Mouse (Mus musculus): ENCODE measurements around the gene Il23r.

The Il23r gene

DNA sequence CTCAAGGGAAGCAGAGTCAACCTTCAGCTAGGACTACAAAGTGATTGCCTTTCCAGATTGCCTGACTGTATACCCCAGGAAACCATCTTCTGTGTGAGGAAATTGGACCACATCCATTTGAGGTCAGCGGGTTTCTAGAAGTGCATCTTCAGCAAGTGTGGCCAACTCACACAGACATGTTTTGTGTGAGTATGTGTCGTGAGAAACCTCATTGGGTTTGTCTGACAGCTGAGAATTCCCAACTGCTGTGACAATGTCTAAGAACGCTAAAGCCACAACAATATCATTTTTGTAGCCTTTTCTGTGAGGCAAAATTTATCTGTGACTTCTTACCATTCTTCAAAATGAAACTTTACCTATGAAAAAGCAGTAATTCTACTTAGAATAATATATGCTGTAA is 59.8 kb downstream of the Il23r start:
- no peak for DNase-seq (ENCODE audit: low spot score in 2 of 2)

DNA sequence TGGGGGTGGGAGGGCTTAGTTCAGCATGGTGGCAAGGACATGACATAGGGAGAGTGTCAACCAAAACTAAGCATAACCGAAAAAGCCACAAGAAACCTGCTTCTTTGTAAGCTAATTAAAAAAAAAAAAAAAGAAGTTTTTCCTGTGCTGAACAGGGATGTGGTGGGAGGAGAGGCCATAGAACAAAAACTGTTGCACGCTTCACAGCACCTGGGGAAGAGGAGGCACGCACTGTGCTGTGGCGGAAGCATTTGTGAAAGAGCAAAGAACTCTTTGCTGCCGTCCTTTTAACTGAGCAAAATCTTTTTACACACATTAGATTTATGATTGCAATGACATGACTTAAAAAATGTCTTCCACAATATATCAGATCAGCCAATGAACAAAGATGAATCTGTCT is 69.9 kb downstream of the Il23r start:
- no peak for DNase-seq (ENCODE audit: low spot score in 2 of 2)

DNA sequence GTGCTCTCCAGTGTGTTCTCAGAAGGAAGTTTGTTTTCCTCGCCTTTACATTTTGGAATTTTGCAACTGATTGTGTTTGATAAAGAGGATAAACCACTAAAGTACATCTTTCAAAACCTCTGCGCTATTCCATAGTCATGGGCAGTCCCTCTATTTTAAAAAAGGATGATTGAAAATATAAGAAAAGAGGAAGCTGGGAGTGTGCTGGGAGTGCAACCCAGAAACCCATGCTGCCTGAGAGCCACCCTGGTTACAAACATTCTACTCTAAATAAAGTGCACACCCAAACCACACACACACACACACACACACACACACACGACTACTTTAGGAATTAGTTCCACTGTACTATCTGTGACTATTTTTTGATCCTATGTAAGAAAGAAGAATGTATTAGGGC is 75.1 kb downstream of the Il23r start:
- no peak for DNase-seq (ENCODE audit: low spot score in 2 of 2)

DNA sequence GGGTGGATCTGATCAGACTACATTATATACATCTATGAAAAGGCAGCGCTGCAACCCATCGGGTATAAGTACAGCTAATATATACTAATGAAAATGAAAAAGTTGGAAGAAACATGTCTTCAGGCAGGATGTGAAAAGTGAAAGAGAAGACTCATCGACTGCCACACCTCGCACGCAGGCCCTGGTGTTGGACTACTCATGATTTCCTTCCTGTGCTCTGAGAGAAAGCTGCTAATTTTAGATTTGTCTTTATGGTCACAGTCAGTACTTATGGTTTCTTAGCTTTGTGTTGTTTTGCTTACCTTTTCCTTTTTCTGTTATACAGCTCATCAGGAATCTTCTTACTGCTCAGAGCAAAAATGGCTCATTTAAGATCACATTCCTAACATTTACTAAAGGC is 76.4 kb downstream of the Il23r start:
- DNase-seq (ENCODE audit: low spot score in 2 of 2): no peak

DNA sequence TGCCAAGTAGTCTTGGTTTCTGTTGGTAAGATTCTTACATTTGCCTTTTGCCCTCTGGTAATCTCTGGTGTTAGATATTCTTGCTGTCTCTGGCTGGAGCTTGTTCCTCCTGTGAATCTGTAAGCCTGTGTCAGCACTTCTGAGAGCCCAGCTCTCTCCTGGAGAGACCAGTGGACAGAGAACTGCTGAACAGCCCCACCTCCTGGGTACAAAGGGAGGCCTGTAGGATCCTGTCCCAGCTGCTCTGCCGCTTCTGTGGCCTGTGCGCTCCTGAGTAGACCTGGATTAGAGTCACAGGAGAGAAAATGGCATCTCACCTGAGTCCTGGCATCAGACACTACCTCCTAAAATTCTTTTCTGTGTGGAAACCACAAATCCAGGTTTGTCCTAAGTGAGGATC is 78.3 kb downstream of the Il23r start:
- no peak for DNase-seq (ENCODE audit: low spot score in 2 of 2)

DNA sequence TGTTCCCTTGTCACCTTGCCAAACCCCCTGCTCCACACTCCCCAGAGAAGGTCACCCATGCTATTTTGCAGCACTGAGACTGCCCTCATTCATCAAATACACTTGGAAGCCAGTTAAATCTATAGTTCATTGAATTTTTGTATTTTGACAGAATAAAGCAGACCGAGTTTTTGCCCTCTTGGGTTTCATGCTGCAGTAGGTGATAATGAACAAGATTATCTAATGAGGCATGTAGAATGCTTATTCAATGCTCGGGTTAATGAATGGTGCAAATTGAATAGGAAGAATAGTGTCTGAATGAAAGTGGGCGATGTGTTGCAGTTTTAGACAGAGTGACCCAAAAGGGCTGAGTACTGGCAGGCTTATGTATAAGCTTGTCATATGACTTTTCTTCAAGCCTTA is 86.4 kb downstream of the Il23r start:
- no peak for DNase-seq (ENCODE audit: low spot score in 2 of 2)

DNA sequence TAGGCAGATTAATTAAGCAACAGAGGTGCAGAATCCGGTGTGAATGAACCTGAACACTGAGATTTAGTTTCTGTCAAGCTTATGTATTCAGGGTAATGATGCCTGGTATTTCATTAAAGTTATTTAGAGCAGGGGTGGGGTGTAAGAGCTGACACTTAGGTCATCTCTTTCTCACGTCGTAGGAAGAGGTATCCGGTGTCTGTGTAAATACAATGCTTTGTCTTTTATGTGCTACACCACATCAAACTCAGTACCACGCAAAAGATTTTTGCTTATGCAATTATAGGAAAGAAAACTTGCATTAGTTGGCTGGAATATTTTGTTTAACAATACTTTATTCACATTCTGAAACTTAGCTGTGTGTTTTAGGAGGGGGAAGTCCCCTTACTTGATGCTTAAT is 92.1 kb downstream of the Il23r start:
- no peak for DNase-seq (ENCODE audit: low spot score in 2 of 2)

DNA sequence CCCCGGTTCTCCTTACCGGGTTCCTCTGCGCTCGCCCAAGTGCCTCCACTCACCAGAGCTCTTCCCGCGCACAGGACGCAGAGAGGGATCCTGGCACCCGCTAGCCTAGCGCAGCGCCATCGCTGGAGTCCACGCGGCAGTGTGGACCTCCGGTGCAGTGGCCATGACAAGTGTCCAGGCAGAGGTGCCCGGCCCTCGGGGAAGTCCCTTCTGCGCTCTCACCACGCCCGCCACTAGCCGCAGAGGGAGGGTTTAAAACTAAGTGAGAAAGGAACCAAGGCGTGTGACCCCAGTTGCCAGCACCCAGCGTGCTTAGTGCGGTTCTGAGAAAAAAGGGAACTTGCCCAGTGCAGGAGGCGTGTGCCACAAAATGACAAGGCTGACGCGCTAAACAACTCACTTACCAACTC is 115.7 kb downstream of the Il23r start, which contains the start of gene Il12rb2:
TSS of gene Il12rb2 (minus strand) at position 207 of the 410 bp plus-strand sequence.
- DNase-seq (ENCODE audit: low spot score in 2 of 2): no peak

Measured in urinary bladder, postnatal 4 days (tissue).